Mouse (Mus musculus): Measurements from ENCODE around the gene Abhd14a.
A peak's percentile ranks its signal among the peaks of the same experiment; 100 is the strongest.

Abhd14a gene

DNA sequence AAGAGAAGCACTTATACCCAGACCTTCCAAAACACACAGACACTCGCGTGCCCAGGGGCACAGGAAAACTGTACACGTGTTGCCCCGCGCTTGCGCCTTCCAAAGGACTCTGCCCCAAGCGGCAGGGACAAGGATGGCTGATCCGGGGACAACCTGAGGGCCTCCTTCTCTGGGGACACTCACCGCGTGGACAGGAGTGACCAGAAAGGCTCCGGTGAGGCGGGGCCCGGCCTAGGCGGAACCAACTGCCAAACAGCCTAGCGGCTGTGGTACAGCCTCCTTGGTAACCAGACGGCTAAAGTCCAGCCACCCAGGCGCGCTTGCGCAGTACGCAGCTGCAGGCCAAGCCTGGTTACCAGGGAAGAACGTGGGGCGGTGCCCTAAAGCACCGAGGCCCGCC is at the start of gene Abhd14a, which contains the start of gene Abhd14b:
Abhd14a (minus strand) TSS at position 331 of the 400 bp plus-strand sequence.
Abhd14b (plus strand) TSS at position 112 of the 400 bp plus-strand sequence.
- TF ChIP-seq GATA4 (IDR thresholded peaks at IDR 0.05; ENCODE audit: insufficient replicate concordance, low read length), result peak; percentile 8; the same call in 1 of the 2 replicates

GRCm38 (mm10) chr9:106485076-106485475 is 37.6 kb upstream of the Abhd14a start:
- TF ChIP-seq GATA4 (IDR thresholded peaks at IDR 0.05; ENCODE audit: insufficient replicate concordance, low read length), result no peak

DNA sequence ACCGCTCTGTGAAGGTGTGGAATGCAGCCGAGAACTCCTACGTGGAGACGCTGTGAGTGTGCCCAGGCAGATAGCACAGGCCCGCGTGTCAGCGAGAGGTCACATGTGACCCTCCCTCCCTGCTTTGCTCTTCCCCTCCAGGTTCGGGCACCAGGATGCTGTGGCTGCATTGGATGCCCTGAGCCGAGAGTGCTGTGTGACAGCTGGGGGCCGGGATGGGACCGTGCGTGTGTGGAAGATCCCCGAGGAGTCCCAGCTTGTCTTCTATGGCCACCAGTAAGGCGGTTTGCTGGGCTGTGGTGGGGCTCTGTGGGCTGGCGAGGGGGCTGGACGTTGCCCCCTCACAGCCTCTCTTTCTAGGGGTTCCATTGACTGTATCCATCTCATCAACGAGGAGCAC is 36.1 kb upstream of the Abhd14a start:
- no peak for TF ChIP-seq GATA4 (IDR thresholded peaks at IDR 0.05; ENCODE audit: insufficient replicate concordance, low read length)

DNA sequence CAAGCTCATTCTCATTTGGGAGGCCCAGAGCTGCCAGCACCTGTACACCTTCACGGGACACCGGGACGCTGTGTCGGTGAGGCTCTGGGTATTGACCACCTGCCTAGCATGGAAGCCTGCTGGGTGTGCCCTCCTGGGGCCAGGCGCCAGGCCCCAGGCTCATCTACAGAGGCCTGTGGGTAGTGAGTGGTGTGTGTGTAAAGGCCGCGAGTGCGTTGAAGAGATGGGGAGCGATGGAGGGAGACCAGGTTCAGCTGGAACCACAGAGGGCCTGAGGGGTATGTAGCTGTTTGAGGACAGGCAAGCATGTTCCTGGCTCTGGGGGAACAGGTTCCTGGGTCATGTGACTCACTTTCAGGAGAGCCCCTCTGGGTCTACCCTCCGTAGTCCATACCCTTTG is 35.7 kb upstream of the Abhd14a start:
- TF ChIP-seq GATA4 (IDR thresholded peaks at IDR 0.05; ENCODE audit: insufficient replicate concordance, low read length), result no peak

GRCm38 (mm10) chr9:106482578-106483115 is 35.2 kb upstream of the Abhd14a start:
- TF ChIP-seq GATA4 (IDR thresholded peaks at IDR 0.05; ENCODE audit: insufficient replicate concordance, low read length), result no peak

DNA sequence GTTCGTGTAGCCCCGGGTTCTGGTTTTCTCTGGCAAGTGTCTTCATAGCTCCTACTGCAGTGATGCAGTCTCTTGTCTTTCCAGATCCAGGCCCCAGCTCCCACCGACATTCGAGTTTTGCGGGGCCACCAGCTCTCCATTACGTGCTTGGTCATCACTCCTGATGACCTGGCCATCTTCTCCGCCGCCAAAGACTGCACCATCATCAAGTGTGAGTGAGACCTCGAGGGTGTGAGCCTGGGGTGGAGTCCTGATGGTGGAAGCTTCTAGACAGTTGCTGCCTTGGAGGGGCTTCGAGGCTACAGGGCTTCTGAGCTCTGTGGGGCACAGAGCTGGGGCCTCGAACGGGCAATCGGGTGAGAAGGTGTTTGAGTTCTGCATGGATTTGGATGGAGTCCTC is 34.2 kb upstream of the Abhd14a start:
- no peak for TF ChIP-seq GATA4 (IDR thresholded peaks at IDR 0.05; ENCODE audit: insufficient replicate concordance, low read length)

DNA sequence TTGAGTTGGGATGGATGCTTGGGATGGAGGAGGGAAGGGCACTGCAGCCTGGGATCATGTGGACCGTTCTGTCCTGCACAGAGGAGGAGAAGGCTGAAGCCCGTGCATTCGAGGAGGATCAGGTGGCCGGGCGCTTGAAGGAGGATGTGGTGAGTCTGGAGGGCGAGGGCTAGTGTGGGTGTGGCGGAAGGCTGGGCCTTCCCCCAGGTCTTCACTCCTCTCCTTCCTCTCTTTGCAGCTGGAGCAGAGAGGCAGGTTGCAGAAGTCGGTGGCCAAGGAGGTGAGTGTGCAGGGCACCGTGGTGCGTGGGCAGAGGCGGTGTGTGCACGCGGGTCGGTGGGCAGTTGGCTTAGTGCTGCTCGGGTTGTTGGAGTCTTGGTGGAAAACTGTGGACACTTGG is 33.6 kb upstream of the Abhd14a start:
- TF ChIP-seq GATA4 (IDR thresholded peaks at IDR 0.05; ENCODE audit: insufficient replicate concordance, low read length), result no peak

GRCm38 (mm10) chr9:106480541-106480940 is 33.1 kb upstream of the Abhd14a start:
- TF ChIP-seq GATA4 (IDR thresholded peaks at IDR 0.05; ENCODE audit: insufficient replicate concordance, low read length), result no peak

- TF ChIP-seq GATA4 (IDR thresholded peaks at IDR 0.05; ENCODE audit: insufficient replicate concordance, low read length), result no peak
Observed at GRCm38 (mm10) chr9:106478101-106478500, 30.6 kb upstream of the Abhd14a start.

GRCm38 (mm10) chr9:106477649-106478048 is 30.2 kb upstream of the Abhd14a start:
- no peak for TF ChIP-seq GATA4 (IDR thresholded peaks at IDR 0.05; ENCODE audit: insufficient replicate concordance, low read length)

DNA sequence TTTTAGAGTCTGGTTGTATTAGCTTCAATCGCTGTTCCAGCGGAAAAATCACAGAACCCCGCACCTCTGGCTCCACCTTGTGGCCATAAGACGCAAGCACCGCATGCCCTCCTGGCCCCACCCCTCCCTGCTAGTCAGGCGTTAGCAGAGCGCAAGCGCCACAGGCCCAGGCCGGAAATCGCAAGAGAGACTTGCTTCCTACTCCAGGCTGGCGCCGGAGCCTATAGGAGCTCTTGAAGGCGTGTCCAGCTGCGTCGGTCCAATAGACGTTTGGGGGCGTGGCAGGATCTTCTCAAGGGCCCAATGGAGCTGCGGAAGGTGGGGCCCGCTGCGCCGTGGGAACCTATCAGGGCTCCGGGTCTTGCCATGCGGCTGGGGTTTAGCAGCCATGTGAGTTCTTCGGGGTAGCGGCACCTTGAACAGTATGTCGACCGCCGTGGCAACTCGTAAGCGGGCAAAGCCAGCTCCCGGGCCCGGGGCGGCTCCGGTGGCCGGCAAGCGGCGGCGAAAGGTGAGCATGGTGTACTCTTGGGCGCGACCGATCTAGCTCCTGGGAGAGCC is 29.5 kb upstream of the Abhd14a start, which contains the start of gene Parp3:
Parp3 (minus strand) TSS at position 26 of the 561 bp plus-strand sequence.
- TF ChIP-seq GATA4 (IDR thresholded peaks at IDR 0.05; ENCODE audit: insufficient replicate concordance, low read length), result no peak

- TF ChIP-seq GATA4 (IDR thresholded peaks at IDR 0.05; ENCODE audit: insufficient replicate concordance, low read length), result no peak
Observed at GRCm38 (mm10) chr9:106476002-106476923, 28.8 kb upstream of the Abhd14a start.

- TF ChIP-seq GATA4 (IDR thresholded peaks at IDR 0.05; ENCODE audit: insufficient replicate concordance, low read length), result no peak
Observed at GRCm38 (mm10) chr9:106475663-106476001, 28.2 kb upstream of the Abhd14a start, which contains the start of gene Rrp9. Rrp9 (plus strand) TSS chr9:106475963.

GRCm38 (mm10) chr9:106475046-106475445 is 27.6 kb upstream of the Abhd14a start:
- TF ChIP-seq GATA4 (IDR thresholded peaks at IDR 0.05; ENCODE audit: insufficient replicate concordance, low read length), result no peak

DNA sequence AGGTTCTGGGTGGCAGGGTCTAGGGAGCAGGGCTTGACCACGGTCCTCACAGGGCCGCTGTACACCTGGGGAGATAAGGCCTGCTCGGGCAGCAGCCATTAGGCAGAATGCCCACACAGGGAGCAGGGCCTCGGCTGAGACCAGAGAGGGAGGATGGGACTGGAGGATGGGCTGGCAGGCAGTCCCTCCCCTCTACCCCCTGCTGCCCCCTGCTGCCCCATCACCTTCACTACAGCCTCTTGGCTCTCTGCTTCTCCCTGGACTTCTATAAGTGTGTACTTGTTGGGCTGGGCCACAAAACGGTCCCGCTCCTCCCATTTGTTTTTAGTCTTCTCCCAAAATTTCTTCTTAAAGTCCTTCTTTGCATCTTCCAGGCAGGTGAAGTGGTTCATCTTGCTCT is 27.0 kb upstream of the Abhd14a start:
- peak; percentile 17; the same call in 1 of the 2 replicates for TF ChIP-seq GATA4 (IDR thresholded peaks at IDR 0.05; ENCODE audit: insufficient replicate concordance, low read length)

GRCm38 (mm10) chr9:106473753-106474105 is 26.3 kb upstream of the Abhd14a start:
- no peak for TF ChIP-seq GATA4 (IDR thresholded peaks at IDR 0.05; ENCODE audit: insufficient replicate concordance, low read length)

Measured in liver, adult (tissue).